10 mouse cellular contexts compared by ENCODE assay signal in genomic region chr9:22815093-22815458, GRCm38 (mm10).
DNase-seq lines count a peak whose midpoint lies in the region; ATAC-seq and TF ChIP-seq lines count a peak whose summit lies in the region.
"Had no signal": no experiment of that assay in that cellular context is flagged by ENCODE, and none has a peak within 500 bp of the region (broad histone marks: within the 10 kb centered on the region; RNA-seq: fewer than 3 reads in every experiment).

No protein-coding gene starts in this region.

- no peak for DNase-seq in hindbrain, embryonic 14.5 days (ENCODE audit: low spot score)
- DNase-seq in hindbrain, postnatal 0 days (ENCODE audit: low spot score) = no peak
- DNase-seq in stomach, postnatal 0 days (ENCODE audit: low spot score) = no peak
- DNase-seq in spleen, postnatal 14 days (ENCODE audit: low spot score in 2 of 2) = no peak
- no peak for DNase-seq in cerebellum, postnatal 14 days
- DNase-seq: cerebellum, postnatal 36 days; kidney, postnatal 25 days; lung, adult 2 months had no signal

- no peak overlapping the region for H3K27ac ChIP-seq in hindbrain, embryonic 14.5 days
- H3K27ac ChIP-seq in hindbrain, postnatal 0 days = no peak overlapping the region
- H3K27ac ChIP-seq in stomach, embryonic 14.5 days (ENCODE audit: low read length) = 0 out of 2 replicates have a peak overlapping the region, but pooled peaks have one; percentile 2
- no peak overlapping the region for H3K27ac ChIP-seq in stomach, postnatal 0 days (replicated peaks)

- no peaks in the 10 kb centered on the region for H3K9me3 ChIP-seq in hindbrain, embryonic 14.5 days (ENCODE audit: control insufficient read depth, low read length)
- no peaks in the 10 kb centered on the region for H3K9me3 ChIP-seq in hindbrain, postnatal 0 days (ENCODE audit: low read length)
- H3K9me3 ChIP-seq in stomach, embryonic 14.5 days (ENCODE audit: control insufficient read depth, low read depth, low read length) = no peaks in the 10 kb centered on the region
- H3K9me3 ChIP-seq in stomach, postnatal 0 days (ENCODE audit: control insufficient read depth, low read length) = no peaks in the 10 kb centered on the region

- H3K4me1 ChIP-seq in hindbrain, embryonic 14.5 days (replicated peaks; ENCODE audit: control insufficient read depth, insufficient read depth, low read length) = no peaks in the 10 kb centered on the region
- no peaks in the 10 kb centered on the region for H3K4me1 ChIP-seq in hindbrain, postnatal 0 days (ENCODE audit: insufficient read depth, low read length)
- H3K4me1 ChIP-seq in stomach, embryonic 14.5 days (ENCODE audit: control insufficient read depth, insufficient read depth, low read length) = 0 out of 2 replicates have a peak, but pooled peaks cover 3% of the 10 kb centered on the region
- H3K4me1 ChIP-seq in stomach, postnatal 0 days (replicated peaks; ENCODE audit: control insufficient read depth, insufficient read depth) = no peaks in the 10 kb centered on the region

- peak; percentile 40; the same call in 1 of the 2 replicates for ATAC-seq in hindbrain, embryonic 14.5 days (ENCODE audit: low FRiP score)
- ATAC-seq in hindbrain, postnatal 0 days = no peak
- ATAC-seq in stomach, embryonic 14.5 days (ENCODE audit: insufficient number of reproducible peaks, insufficient read depth, low FRiP score, low read depth) = no peak
- no peak for ATAC-seq in stomach, postnatal 0 days (ENCODE audit: low FRiP score, low TSS enrichment)
- ATAC-seq in hematopoietic stem cell, adult 5-6 weeks (replicated peaks in 1 of 2; ENCODE audit: insufficient read depth in 1 of 2, low FRiP score in 2 of 2, low TSS enrichment in 1 of 2, low read depth in 1 of 2, poor library complexity in 2 of 2, severe bottlenecking in 2 of 2) = peak; percentile 61 to 68

- TF ChIP-seq EP300 in stomach, postnatal 0 days (optimal IDR thresholded peaks at IDR 0.05) = no peak

- no peak for TF ChIP-seq CTCF in hindbrain, postnatal 0 days (IDR thresholded peaks at IDR 0.05; ENCODE audit: low read depth)
- TF ChIP-seq CTCF in stomach, postnatal 0 days (IDR thresholded peaks at IDR 0.05; ENCODE audit: low read depth) = no peak

- no peaks in the 10 kb centered on the region for H3K36me3 ChIP-seq in hindbrain, embryonic 14.5 days (replicated peaks; ENCODE audit: control insufficient read depth, insufficient read depth)
- no peaks in the 10 kb centered on the region for H3K36me3 ChIP-seq in hindbrain, postnatal 0 days (ENCODE audit: insufficient read depth, low read length)
- no peaks in the 10 kb centered on the region for H3K36me3 ChIP-seq in stomach, embryonic 14.5 days (ENCODE audit: control insufficient read depth, insufficient read depth, low read length)
- no peaks in the 10 kb centered on the region for H3K36me3 ChIP-seq in stomach, postnatal 0 days (ENCODE audit: control insufficient read depth, insufficient read depth, low read length)

- no peaks in the 10 kb centered on the region for H3K27me3 ChIP-seq in hindbrain, embryonic 14.5 days (ENCODE audit: control insufficient read depth, insufficient read depth, low read length)
- H3K27me3 ChIP-seq in hindbrain, postnatal 0 days (ENCODE audit: insufficient read depth, low read length) = no peaks in the 10 kb centered on the region; the same call in 1 of the 2 replicates
- no peaks in the 10 kb centered on the region for H3K27me3 ChIP-seq in stomach, embryonic 14.5 days (ENCODE audit: control insufficient read depth, insufficient read depth, low read length)
- H3K27me3 ChIP-seq in stomach, postnatal 0 days (ENCODE audit: control insufficient read depth, insufficient read depth, low read length) = no peaks in the 10 kb centered on the region

- WGBS in hindbrain, embryonic 14.5 days = 56% methylated on average over 7 of the region's 7 CpGs
- 68% methylated on average over 7 of the region's 7 CpGs for WGBS in hindbrain, postnatal 0 days
- 55% methylated on average over 7 of the region's 7 CpGs for WGBS in stomach, embryonic 14.5 days
- 60% methylated on average over 7 of the region's 7 CpGs for WGBS in stomach, postnatal 0 days

- H3K4me2 ChIP-seq in hindbrain, embryonic 14.5 days (replicated peaks) = no peak overlapping the region
- H3K4me2 ChIP-seq in hindbrain, postnatal 0 days (ENCODE audit: low read depth, low read length) = no peak overlapping the region
- H3K4me2 ChIP-seq in stomach, embryonic 14.5 days (replicated peaks; ENCODE audit: low read depth, low read length) = no peak overlapping the region
- no peak overlapping the region for H3K4me2 ChIP-seq in stomach, postnatal 0 days (replicated peaks; ENCODE audit: low read depth)

- H3K4me3 ChIP-seq in hindbrain, embryonic 14.5 days (replicated peaks; ENCODE audit: low read length) = no peak overlapping the region
- H3K4me3 ChIP-seq in hindbrain, postnatal 0 days (ENCODE audit: low read length) = no peak overlapping the region
- no peak overlapping the region for H3K4me3 ChIP-seq in stomach, embryonic 14.5 days (ENCODE audit: low read depth, low read length)
- no peak overlapping the region for H3K4me3 ChIP-seq in stomach, postnatal 0 days (ENCODE audit: low read depth, low read length)

- H3K9ac ChIP-seq in hindbrain, embryonic 14.5 days = no peak overlapping the region
- H3K9ac ChIP-seq in hindbrain, postnatal 0 days (replicated peaks; ENCODE audit: low read length) = no peak overlapping the region
- no peak overlapping the region for H3K9ac ChIP-seq in stomach, embryonic 14.5 days (replicated peaks; ENCODE audit: low read depth, low read length)
- H3K9ac ChIP-seq in stomach, postnatal 0 days (ENCODE audit: low read length) = no peak overlapping the region

Comparison
In these comparisons a context has a peak if more than half of its experiments do, and no peak if none do; other contexts are left out.
1. ATAC-seq: peak in hindbrain, embryonic 14.5 days (single experiment) and hematopoietic stem cell, adult 5-6 weeks (2 of 2); none in hindbrain, postnatal 0 days (single experiment), stomach, embryonic 14.5 days (single experiment) and stomach, postnatal 0 days (single experiment).